Mouse (Mus musculus) ES-Bruce4 (cell line): Measurements from ENCODE around the gene Man2a2. TPM values are rescaled to one million over a fixed set of nuclear protein-coding genes. Genes with fewer than 3 reads are reported as not detected.

Experiments used
- H3K27ac ChIP-seq: 2 replicates; pipeline ENCODE4 v1.5.1; 2012; ENCODE audit warnings: low read length, inconsistent platforms; ENCODE audit not compliant: insufficient read depth
- H3K27me3 ChIP-seq: 2 replicates; pipeline ENCODE4 v1.6.1; 2012; ENCODE audit warnings: mild to moderate bottlenecking, low read length, inconsistent platforms; ENCODE audit not compliant: control insufficient read depth, poor library complexity, insufficient read depth, severe bottlenecking
- H3K36me3 ChIP-seq: 2 replicates; pipeline ENCODE4 v1.6.1; 2012; ENCODE audit warnings: inconsistent platforms, mild to moderate bottlenecking, low read length, moderate library complexity; ENCODE audit not compliant: control insufficient read depth, poor library complexity, insufficient read depth, severe bottlenecking
- H3K4me1 ChIP-seq: one replicate; pipeline ENCODE4 v1.8.1; 2011; ENCODE audit warnings: low read length; ENCODE audit not compliant: control insufficient read depth, insufficient read depth
- H3K4me3 ChIP-seq: 2 replicates; pipeline ENCODE4 v1.5.1; 2011; ENCODE audit warnings: low read depth, mild to moderate bottlenecking, low read length
- H3K9ac ChIP-seq: 2 replicates; pipeline ENCODE4 v1.6.1; 2012; ENCODE audit warnings: low read depth, mild to moderate bottlenecking, inconsistent platforms; ENCODE audit not compliant: poor library complexity, severe bottlenecking
- H3K9me3 ChIP-seq: replicated peaks from 2 replicates; pipeline ENCODE4 v1.6.1; 2012; ENCODE audit warnings: mild to moderate bottlenecking, low read length, inconsistent platforms; ENCODE audit not compliant: control insufficient read depth, poor library complexity, insufficient read depth, severe bottlenecking
- CTCF ChIP-seq: IDR thresholded peaks from one replicate; pipeline ENCODE4 v1.8.1; 2011; ENCODE audit warnings: low read depth, low read length
- EP300 ChIP-seq: IDR thresholded peaks from 2 replicates; pipeline ENCODE4 v1.6.1; 2011; ENCODE audit warnings: low read depth, low read length; ENCODE audit not compliant: insufficient read depth
- POLR2A ChIP-seq: IDR thresholded peaks from one replicate; pipeline ENCODE4 v1.8.1; 2011; ENCODE audit warnings: low read length; ENCODE audit not compliant: insufficient read depth
- polyA plus RNA-seq: library from polyadenylated mRNA; stranded (reverse); fragments of >200 nt; gene quantifications from 2 replicates; pipeline ENCODE4 v1.2.4, GENCODE M21; 2011; ENCODE audit warnings: low read depth; ENCODE audit not compliant: missing spikeins, insufficient read depth, insufficient read length

Man2a2 gene
- polyA plus RNA-seq, 1 experiment, result 18.1 TPM

DNA sequence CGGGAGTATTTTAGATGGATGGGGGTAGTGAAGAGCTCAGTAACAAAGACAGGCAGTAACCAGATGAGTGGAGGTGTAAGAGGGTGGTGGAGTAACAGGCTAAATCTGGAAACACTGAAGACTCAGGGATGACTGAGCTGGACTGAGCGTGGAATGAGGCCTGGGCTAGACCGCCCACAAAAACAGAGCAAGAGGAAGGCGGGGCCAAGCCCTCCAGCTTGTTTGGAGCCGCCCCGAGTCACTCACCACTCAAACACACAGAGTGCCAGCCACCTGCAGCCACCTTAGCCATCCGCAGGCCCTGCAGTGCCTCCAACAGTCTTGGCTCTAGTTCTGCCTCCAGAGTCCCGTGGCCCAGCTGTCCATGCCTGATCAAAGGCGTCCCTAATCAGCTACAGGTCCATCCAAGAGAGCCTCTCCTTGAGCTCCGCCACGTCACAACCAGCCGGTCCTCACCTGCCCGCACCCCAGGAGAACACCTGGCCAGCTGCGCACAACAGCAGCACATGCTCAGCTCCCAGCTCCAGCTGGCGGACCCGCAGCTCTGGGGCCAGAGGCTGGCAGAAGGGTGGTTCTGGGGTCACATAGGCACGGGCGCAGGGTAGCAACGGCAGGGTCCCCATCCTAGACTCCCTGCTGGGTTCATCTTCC is 51.2 kb downstream of the Man2a2 start:
- Histone ChIP-seq H3K4me3 (peak overlapping the region; percentile 43), H3K36me3 (peaks cover 19% of the 10 kb centered on the region), H3K27ac (peak overlapping the region; percentile 60), H3K27me3 (no peaks in the 10 kb centered on the region), H3K9ac (peak overlapping the region; percentile 11), H3K9me3 (no peaks in the 10 kb centered on the region), H3K4me1 (no peaks in the 10 kb centered on the region)
- TF ChIP-seq EP300 (no peak), POLR2A (no peak)

- TF ChIP-seq CTCF (no peak), EP300 (no peak), POLR2A (no peak)
- H3K36me3 ChIP-seq, result peaks cover 28% of the 10 kb centered on the region
- no peaks in the 10 kb centered on the region for H3K9me3 ChIP-seq
- no peaks in the 10 kb centered on the region for H3K27me3 ChIP-seq
- H3K9ac ChIP-seq, result no peak overlapping the region
- H3K27ac ChIP-seq, result 0 out of 2 replicates have a peak overlapping the region, but pooled peaks have one; percentile 39
- no peaks in the 10 kb centered on the region for H3K4me1 ChIP-seq
- H3K4me3 ChIP-seq, result no peak overlapping the region
Observed at GRCm38 (mm10) chr7:80318670-80319069, 52.5 kb downstream of the Man2a2 start.

DNA sequence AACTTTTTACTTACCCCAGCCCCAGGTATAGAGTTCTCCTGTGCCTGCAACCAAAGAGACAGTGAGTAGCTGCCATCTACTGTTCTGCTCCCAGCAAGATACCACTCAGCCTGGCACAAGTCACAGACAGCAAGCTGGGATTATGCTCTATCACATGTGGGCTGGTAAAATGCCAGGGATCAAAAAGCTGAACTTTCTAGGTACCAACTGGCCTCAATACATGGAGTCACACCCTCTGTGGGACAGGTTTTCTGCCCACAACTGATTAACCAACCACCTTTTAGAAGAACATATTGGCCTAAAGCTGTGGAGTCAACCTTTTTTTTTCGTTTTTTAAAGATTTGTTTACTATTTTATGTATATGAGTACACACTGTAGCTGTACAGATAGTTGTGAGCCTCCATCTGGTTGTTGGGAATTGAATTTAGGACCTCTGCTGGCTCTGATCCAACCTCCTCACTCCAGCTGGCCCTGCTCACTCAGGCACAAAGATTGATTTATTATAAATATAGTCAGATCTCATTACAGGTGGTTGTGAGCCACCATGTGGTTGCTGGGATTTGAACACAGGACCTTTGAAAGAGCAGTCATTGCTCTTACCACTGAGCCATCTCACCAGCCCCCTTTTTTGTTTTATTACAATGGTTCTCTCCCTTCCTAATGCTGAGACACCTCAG is 53.6 kb downstream of the Man2a2 start:
- H3K4me1 ChIP-seq, result no peaks in the 10 kb centered on the region

DNA sequence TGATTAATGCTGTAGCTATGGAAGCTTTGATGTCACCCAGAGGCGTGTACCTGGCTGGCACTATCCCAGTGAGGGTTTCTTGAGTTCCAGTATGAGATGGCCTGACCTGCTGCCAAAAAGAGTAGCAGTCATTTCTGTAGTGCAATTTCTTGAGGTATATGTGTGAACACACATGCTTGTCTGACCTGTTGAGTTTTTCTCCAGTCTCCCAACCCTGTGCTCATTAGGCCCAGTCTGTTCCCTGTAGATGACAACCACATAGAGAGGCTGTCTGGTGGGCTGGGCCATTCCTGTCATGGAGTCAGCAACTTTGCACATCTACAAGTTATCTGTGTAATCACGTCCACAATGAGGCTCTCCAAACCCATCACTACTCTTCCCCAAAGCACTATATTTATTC is 55.4 kb downstream of the Man2a2 start:
- Histone ChIP-seq H3K27ac (no peak overlapping the region), H3K9me3 (no peaks in the 10 kb centered on the region), H3K36me3 (peaks cover 57% of the 10 kb centered on the region), H3K9ac (no peak overlapping the region), H3K4me3 (no peak overlapping the region), H3K27me3 (no peaks in the 10 kb centered on the region), H3K4me1 (no peaks in the 10 kb centered on the region)
- TF ChIP-seq CTCF (no peak), EP300 (no peak)

More for the DNA sequence above, 53.6 kb downstream of the Man2a2 start:
- H3K36me3 ChIP-seq, result peaks cover 39% of the 10 kb centered on the region
- H3K9ac ChIP-seq, result no peak overlapping the region
- H3K27me3 ChIP-seq, result no peaks in the 10 kb centered on the region
- H3K4me3 ChIP-seq, result no peak overlapping the region
- no peaks in the 10 kb centered on the region for H3K9me3 ChIP-seq
- H3K27ac ChIP-seq, result no peak overlapping the region
- no peak for TF ChIP-seq POLR2A
- TF ChIP-seq EP300, result no peak

- Histone ChIP-seq H3K4me3 (no peak overlapping the region), H3K27ac (no peak overlapping the region), H3K4me1 (no peaks in the 10 kb centered on the region), H3K9ac (no peak overlapping the region), H3K36me3 (peaks cover 94% of the 10 kb centered on the region), H3K27me3 (no peaks in the 10 kb centered on the region), H3K9me3 (no peaks in the 10 kb centered on the region)
- TF ChIP-seq EP300, result no peak
- TF ChIP-seq POLR2A, result no peak
- no peak for TF ChIP-seq CTCF
Observed at GRCm38 (mm10) chr7:80310771-80311170, 60.4 kb downstream of the Man2a2 start.

DNA sequence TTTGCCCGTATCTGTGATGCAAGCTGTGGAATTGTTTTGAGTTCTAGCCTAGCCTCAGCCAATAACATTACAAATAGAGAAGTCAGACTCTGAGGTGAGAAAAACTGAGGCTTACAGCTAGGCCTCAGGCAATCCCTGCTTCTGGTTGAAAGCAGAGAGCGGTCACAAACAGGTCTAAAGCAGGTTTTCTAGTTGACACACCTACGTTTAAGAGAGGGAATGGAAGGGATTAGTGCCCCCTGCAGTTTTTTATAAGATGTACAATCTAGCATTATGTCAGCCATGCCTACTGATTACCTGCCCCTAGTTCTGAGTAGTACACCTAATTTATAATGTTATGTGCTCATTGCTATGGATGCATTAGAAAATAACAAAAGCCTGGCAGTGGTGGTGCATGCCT is 63.4 kb downstream of the Man2a2 start:
- Histone ChIP-seq H3K9ac (no peak overlapping the region), H3K27ac (no peak overlapping the region; the same call in 1 of the 2 replicates), H3K4me3 (no peak overlapping the region), H3K9me3 (no peaks in the 10 kb centered on the region), H3K27me3 (no peaks in the 10 kb centered on the region), H3K36me3 (peaks cover 97% of the 10 kb centered on the region), H3K4me1 (no peaks in the 10 kb centered on the region)
- TF ChIP-seq CTCF (no peak), EP300 (no peak), POLR2A (no peak)
